Mouse (Mus musculus): ENCODE data around the gene Rft1.

The Rft1 gene

DNA sequence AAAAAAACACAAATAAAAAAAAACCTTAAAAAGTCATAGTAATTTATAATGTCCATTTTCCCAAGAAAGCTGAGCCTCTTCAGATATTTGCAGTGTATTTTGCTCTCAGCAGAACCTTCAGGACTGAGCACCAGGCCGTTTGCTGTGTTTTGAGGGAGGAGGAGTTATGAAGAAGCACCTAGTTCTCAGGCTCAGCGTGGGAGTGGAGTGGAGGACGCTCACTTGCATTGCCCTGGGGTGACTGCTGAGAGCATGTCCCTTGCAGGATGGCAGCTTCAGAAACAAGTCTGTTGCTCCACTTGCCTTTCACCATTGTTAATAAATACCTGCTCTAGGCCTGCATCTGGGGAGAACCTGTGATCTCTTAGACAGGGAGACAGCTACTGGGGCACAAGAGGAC is 81.7 kb downstream of the Rft1 start:
- no peak for DNase-seq

- no peak for DNase-seq
Measured at GRCm38 (mm10) chr14:30736413-30736812, 82.3 kb downstream of the Rft1 start.

Data from lung, postnatal 14 days (tissue).